In the genomic region with DNA sequence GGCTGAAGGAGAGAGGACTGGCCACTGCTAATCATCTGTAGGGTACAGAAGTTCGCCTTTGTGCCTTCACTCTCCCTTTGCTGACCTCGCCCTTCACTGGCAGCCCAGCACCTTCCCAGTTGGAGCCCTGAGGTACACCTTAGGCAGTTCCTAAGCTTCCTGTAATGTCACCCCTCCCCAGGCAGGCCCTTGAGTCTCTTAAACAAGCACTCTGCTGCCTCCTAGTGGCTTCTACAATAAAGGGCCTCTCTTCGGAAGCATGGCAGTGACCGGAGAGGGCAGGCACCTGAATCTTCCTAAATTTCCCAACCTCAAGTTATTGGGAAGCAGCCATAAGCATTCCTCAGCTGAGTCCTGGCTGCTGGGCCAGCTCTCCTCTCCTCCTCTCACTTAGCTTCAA, we compare ENCODE assay signal across 9 mouse cellular contexts. TPM values are rescaled to one million over a fixed set of nuclear protein-coding genes. Genes with fewer than 3 reads are reported as not detected.
DNase-seq lines count a peak whose midpoint lies in the region; ATAC-seq lines count a peak whose summit lies in the region.
"Had no signal": no experiment of that assay in that cellular context is flagged by ENCODE, and none has a peak within 500 bp of the region (broad histone marks: within the 10 kb centered on the region; RNA-seq: fewer than 3 reads in every experiment).

No protein-coding gene starts in this region.

- no peaks in the 10 kb centered on the region for H3K36me3 ChIP-seq in limb, embryonic 15.5 days
- H3K36me3 ChIP-seq in neural tube, embryonic 13.5 days, result no peaks in the 10 kb centered on the region
- H3K36me3 ChIP-seq: heart, embryonic 15.5 days had no signal

- no peak overlapping the region for H3K9ac ChIP-seq in limb, embryonic 15.5 days
- no peak overlapping the region for H3K9ac ChIP-seq in neural tube, embryonic 13.5 days
- H3K9ac ChIP-seq: heart, embryonic 15.5 days had no signal

- no peak overlapping the region for H3K27ac ChIP-seq in limb, embryonic 15.5 days
- no peak overlapping the region for H3K27ac ChIP-seq in neural tube, embryonic 13.5 days (replicated peaks)
- H3K27ac ChIP-seq: heart, embryonic 15.5 days had no signal

- no peaks in the 10 kb centered on the region for H3K9me3 ChIP-seq in limb, embryonic 15.5 days
- no peaks in the 10 kb centered on the region for H3K9me3 ChIP-seq in neural tube, embryonic 13.5 days
- H3K9me3 ChIP-seq: heart, embryonic 15.5 days had no signal

- no peaks in the 10 kb centered on the region for H3K4me1 ChIP-seq in limb, embryonic 15.5 days
- peaks cover 11% of the 10 kb centered on the region; the same call in 1 of the 2 replicates for H3K4me1 ChIP-seq in neural tube, embryonic 13.5 days (replicated peaks)

- no peaks in the 10 kb centered on the region for H3K27me3 ChIP-seq in limb, embryonic 15.5 days
- H3K27me3 ChIP-seq in neural tube, embryonic 13.5 days, result no peaks in the 10 kb centered on the region
- H3K27me3 ChIP-seq: heart, embryonic 15.5 days had no signal

- 23% methylated on average over 4 of the region's 4 CpGs for WGBS in limb, embryonic 15.5 days
- 17% methylated on average over 4 of the region's 4 CpGs for WGBS in neural tube, embryonic 13.5 days

- 0 out of 2 replicates have a peak, but pooled peaks have one; percentile 33 for ATAC-seq in limb, embryonic 15.5 days (ENCODE audit: insufficient number of reproducible peaks, low FRiP score, low TSS enrichment, low read depth)
- ATAC-seq in neural tube, embryonic 13.5 days (ENCODE audit: low read depth), result peak; percentile 40; the same call in 1 of the 2 replicates

- DNase-seq in CD4-positive helper T cell, adult 2 months (ENCODE audit: low read depth, low spot score), result peak; percentile 79
- DNase-seq in T-cell, adult 2 months (ENCODE audit: low spot score), result peak; percentile 69
- peak; percentile 64 to 81 for DNase-seq in cerebellum, postnatal 25 days
- peak; percentile 59 for DNase-seq in gastrocnemius, postnatal 10 days
- peak; percentile 62 for DNase-seq in kidney, adult 18-20 months
- peak; percentile 86 for DNase-seq in thymus, postnatal 0 days (ENCODE audit: low spot score)

- no peak overlapping the region for H3K4me3 ChIP-seq in limb, embryonic 15.5 days
- H3K4me3 ChIP-seq in neural tube, embryonic 13.5 days, result no peak overlapping the region
- H3K4me3 ChIP-seq: heart, embryonic 15.5 days had no signal

- H3K4me2 ChIP-seq in limb, embryonic 15.5 days, result no peak overlapping the region
- no peak overlapping the region for H3K4me2 ChIP-seq in neural tube, embryonic 13.5 days
- H3K4me2 ChIP-seq: heart, embryonic 15.5 days had no signal

RNA-seq across cellular contexts. Expression of a gene that starts 13.9 kb away (rescaled TPM):
- total RNA-seq in gastrocnemius, postnatal 10 days (2021), result 10 to 100 TPM; 41.0 to 44.7 TPM
- 114 and 129 TPM in 2 replicates for polyA plus RNA-seq in limb, embryonic 15.5 days (2015; fragmentation: Nextera tagmentation; extraction: Ambion mirVana)
- polyA plus RNA-seq in neural tube, embryonic 13.5 days (2015; fragmentation: Nextera tagmentation; extraction: Ambion mirVana), result 168 and 181 TPM in 2 replicates
- polyA plus RNA-seq in thymus, postnatal 0 days (2015; fragmentation: Nextera tagmentation; extraction: Ambion mirVana), result 136 and 154 TPM in 2 replicates

RNA-seq across cellular contexts. Expression of a gene that starts 29.2 kb away (rescaled TPM):
- 10 to 100 TPM; 23.3 to 28.8 TPM for total RNA-seq in gastrocnemius, postnatal 10 days (2021)
- 52.5 and 53.8 TPM in 2 replicates for polyA plus RNA-seq in limb, embryonic 15.5 days (2015; fragmentation: Nextera tagmentation; extraction: Ambion mirVana)
- 90.1 and 101 TPM in 2 replicates for polyA plus RNA-seq in neural tube, embryonic 13.5 days (2015; fragmentation: Nextera tagmentation; extraction: Ambion mirVana)
- polyA plus RNA-seq in thymus, postnatal 0 days (2015; fragmentation: Nextera tagmentation; extraction: Ambion mirVana), result 13.0 and 14.0 TPM in 2 replicates

RNA-seq across cellular contexts. Expression of a gene that starts 30.0 kb away (rescaled TPM):
- total RNA-seq in gastrocnemius, postnatal 10 days (2021), result not detected
- polyA plus RNA-seq in limb, embryonic 15.5 days (2015; fragmentation: Nextera tagmentation; extraction: Ambion mirVana), result 0.10 and 0.18 TPM in 2 replicates
- polyA plus RNA-seq in neural tube, embryonic 13.5 days (2015; fragmentation: Nextera tagmentation; extraction: Ambion mirVana), result 0.52 and 0.54 TPM in 2 replicates
- polyA plus RNA-seq in thymus, postnatal 0 days (2015; fragmentation: Nextera tagmentation; extraction: Ambion mirVana), result 0.05 and 0.08 TPM in 2 replicates

RNA-seq across cellular contexts. Expression of a gene that starts 41.0 kb away (rescaled TPM):
- total RNA-seq in gastrocnemius, postnatal 10 days (2021), result under 1 TPM; 0.12 to 0.68 TPM
- 0.43 and 0.68 TPM in 2 replicates for polyA plus RNA-seq in limb, embryonic 15.5 days (2015; fragmentation: Nextera tagmentation; extraction: Ambion mirVana)
- 0.74 and 0.84 TPM in 2 replicates for polyA plus RNA-seq in neural tube, embryonic 13.5 days (2015; fragmentation: Nextera tagmentation; extraction: Ambion mirVana)
- polyA plus RNA-seq in thymus, postnatal 0 days (2015; fragmentation: Nextera tagmentation; extraction: Ambion mirVana), result 20.0 and 20.8 TPM in 2 replicates
